In the genomic region with DNA sequence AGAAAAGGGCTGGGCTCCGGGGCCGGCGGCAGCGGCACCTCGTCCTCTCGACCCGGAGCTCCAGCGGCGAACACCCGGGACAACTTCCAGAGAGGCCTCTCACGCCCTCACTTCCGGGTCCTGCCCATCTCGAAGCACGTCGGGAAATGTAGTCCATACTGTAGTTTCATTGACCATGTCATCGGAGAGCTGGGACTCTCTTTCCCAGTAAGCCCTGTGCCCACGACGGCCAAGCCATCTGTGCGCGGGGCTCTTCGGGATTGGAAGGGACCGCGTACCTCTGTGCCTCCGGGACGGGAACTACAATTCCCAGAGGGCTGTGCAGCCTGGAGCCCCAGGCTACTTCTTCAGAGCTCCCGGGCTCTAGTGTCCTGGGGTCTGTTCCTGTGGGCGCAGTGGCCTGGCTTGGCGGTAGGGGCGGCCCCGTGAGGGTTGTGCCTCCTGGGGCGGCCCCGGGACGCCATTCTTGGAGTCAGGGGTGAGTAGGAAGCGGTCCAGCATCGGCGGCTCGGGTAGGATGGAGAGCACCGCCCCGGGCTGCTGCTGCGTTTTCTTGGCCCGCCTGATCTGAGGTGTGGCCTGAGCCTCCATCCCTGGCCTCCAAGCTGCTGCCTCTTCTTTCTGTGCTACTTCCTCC, we compare ENCODE assay signal across 8 mouse cellular contexts. TPM values are rescaled to one million over a fixed set of nuclear protein-coding genes. Genes with fewer than 3 reads are reported as not detected.
DNase-seq lines count a peak whose midpoint lies in the region; ATAC-seq lines count a peak whose summit lies in the region.

A gene (minus strand): TSS at position 61 of the 637 bp plus-strand sequence.
A gene (plus strand): TSS at position 263 of the 637 bp plus-strand sequence.

- ATAC-seq in megakaryocyte progenitor cell, adult 5-6 weeks (replicated peaks; ENCODE audit: poor library complexity): peak; percentile 96

- peak; percentile 98 for DNase-seq in adipocyte (ENCODE audit: low spot score)
- peak; percentile 99 for DNase-seq in embryo, embryonic 10 days (ENCODE audit: low spot score)
- peak; percentile 88 for DNase-seq in gastrocnemius, postnatal 10 days
- peak; percentile 96 for DNase-seq in induced T-regulatory cell, adult 2 months (ENCODE audit: low read depth)
- DNase-seq in left cerebral cortex, adult 9 months (ENCODE audit: low spot score in 2 of 2): peak; percentile 96 to 98
- peak; percentile 90 for DNase-seq in right cerebral cortex, postnatal 14 days
- peak; percentile 90 to 94 for DNase-seq in urinary bladder, postnatal 36 days (ENCODE audit: low spot score in 2 of 2)

RNA-seq across cellular contexts. Expression of the first gene that starts in this region (rescaled TPM):
- total RNA-seq in gastrocnemius, postnatal 10 days (2021): 10 to 100 TPM; 31.1 to 34.9 TPM
- 95.9 and 109 TPM in 2 replicates for total RNA-seq in megakaryocyte progenitor cell, adult 5-6 weeks (2015)
- 89.4 and 95.0 TPM in 2 replicates for total RNA-seq in megakaryocyte progenitor cell, adult 5-6 weeks (2017)

RNA-seq across cellular contexts. Expression of the second gene that starts in this region (rescaled TPM):
- total RNA-seq in gastrocnemius, postnatal 10 days (2021): 1 to 10 TPM; 3.5 to 4.6 TPM
- 7.3 and 7.9 TPM in 2 replicates for total RNA-seq in megakaryocyte progenitor cell, adult 5-6 weeks (2015)
- 7.5 and 8.8 TPM in 2 replicates for total RNA-seq in megakaryocyte progenitor cell, adult 5-6 weeks (2017)

Comparison
In these comparisons a context has a peak if more than half of its experiments do, and no peak if none do; other contexts are left out.
1. Peak in every context shown above with its lines: DNase-seq and ATAC-seq.